Mouse (Mus musculus) neural tube, embryonic 14.5 days (tissue): Measurements from ENCODE around the gene Brox. TPM values are rescaled to one million over a fixed set of nuclear protein-coding genes. Genes with fewer than 3 reads are reported as not detected.
A peak's percentile ranks its signal among the peaks of the same experiment; 100 is the strongest.
"Not testable (repeated sequence)": the region's sequence is repeated elsewhere in the genome, so short reads cannot be mapped to it uniquely, and the experiment has no call there.

Experiments used
- ATAC-seq: fragments of 200-750 bp; cut with Nextera tagmentation; 2 replicates; pipeline ENCODE4 v1.8.0; 2017; ENCODE audit warnings: low read depth, mild to moderate bottlenecking, moderate TSS enrichment, moderate library complexity
- H3K27ac ChIP-seq: fragments of 300-500 bp; sonication (generic); 2 replicates; pipeline ENCODE4 v1.5.1; 2014; ENCODE audit warnings: low read depth, mild to moderate bottlenecking, control low read depth, low read length, moderate library complexity, mixed read lengths
- H3K27me3 ChIP-seq: fragments of 300-500 bp; sonication (generic); 2 replicates; pipeline ENCODE4 v1.6.1; 2014; ENCODE audit warnings: low read length; ENCODE audit not compliant: control insufficient read depth, insufficient read depth
- H3K36me3 ChIP-seq: fragments of 300-500 bp; sonication (generic); 2 replicates; pipeline ENCODE4 v1.6.1; 2014; ENCODE audit warnings: low read length, mixed read lengths; ENCODE audit not compliant: control insufficient read depth, insufficient read depth
- H3K4me1 ChIP-seq: fragments of 300-500 bp; sonication (generic); 2 replicates; pipeline ENCODE4 v1.6.1; 2014; ENCODE audit warnings: low read length; ENCODE audit not compliant: control insufficient read depth, insufficient read depth
- H3K4me2 ChIP-seq: fragments of 300-500 bp; sonication (generic); 2 replicates; pipeline ENCODE4 v1.6.1; 2014; ENCODE audit warnings: mild to moderate bottlenecking, low read depth, low read length, control low read depth
- H3K4me3 ChIP-seq: fragments of 300-500 bp; sonication (generic); 2 replicates; pipeline ENCODE4 v1.5.1; 2014; ENCODE audit warnings: low read depth, low read length, control low read depth, mixed read lengths
- H3K9ac ChIP-seq: fragments of 300-500 bp; sonication (generic); replicated peaks from 2 replicates; pipeline ENCODE4 v1.6.1; 2014; ENCODE audit warnings: low read depth, mild to moderate bottlenecking, control low read depth, low read length, mixed read lengths
- H3K9me3 ChIP-seq: fragments of 300-500 bp; sonication (generic); 2 replicates; pipeline ENCODE4 v1.6.1; 2016; ENCODE audit warnings: low read length; ENCODE audit not compliant: control insufficient read depth
- WGBS: fragments of 180-500 bp; shearing (Covaris S2); extraction: QIAGEN DNeasy Blood & Tissue Kit; methylation state at CpG from one replicate; pipeline ENCODE4 v1.1.7; 2014; 5-methylcytosine and 5-hydroxymethylcytosine counted together
- polyA plus RNA-seq: library from polyadenylated mRNA; unstranded; fragments of >200 nt; fragmentation: Nextera tagmentation; extraction: Ambion mirVana; gene quantifications from 2 replicates; pipeline ENCODE4 v1.2.1, GENCODE M21; 2014

The Brox gene
- polyA plus RNA-seq, 1 experiment from 2014 or later: 122 TPM

DNA sequence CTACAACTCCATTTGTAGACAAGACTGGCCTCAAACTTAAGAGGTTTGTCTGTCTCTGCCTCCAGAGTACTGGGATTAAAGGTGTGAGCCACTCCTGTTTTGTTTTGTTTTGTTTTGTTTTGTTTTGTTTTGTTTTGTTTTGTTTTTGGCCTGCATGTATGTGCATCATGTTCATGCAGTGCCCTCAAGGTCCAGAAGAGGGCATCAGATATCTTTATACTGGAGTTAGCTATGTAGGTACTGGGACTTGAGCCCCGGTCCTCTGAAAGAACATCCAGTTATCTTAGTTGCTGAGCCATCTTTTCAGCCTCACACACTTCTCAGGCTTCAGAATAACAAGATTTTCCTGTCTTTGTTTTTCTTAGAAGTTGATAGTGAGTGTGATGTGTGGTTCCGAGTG is 18.7 kb upstream of the Brox start:
- Histone ChIP-seq H3K9me3 (no peaks in the 10 kb centered on the region), H3K9ac (no peak overlapping the region), H3K4me2 (no peak overlapping the region), H3K4me3 (no peak overlapping the region), H3K27me3 (no peaks in the 10 kb centered on the region), H3K27ac (no peak overlapping the region), H3K4me1 (no peaks in the 10 kb centered on the region), H3K36me3 (peaks cover 26% of the 10 kb centered on the region)
- ATAC-seq: no peak
- 87% methylated on average over 2 of the region's 2 CpGs for WGBS

DNA sequence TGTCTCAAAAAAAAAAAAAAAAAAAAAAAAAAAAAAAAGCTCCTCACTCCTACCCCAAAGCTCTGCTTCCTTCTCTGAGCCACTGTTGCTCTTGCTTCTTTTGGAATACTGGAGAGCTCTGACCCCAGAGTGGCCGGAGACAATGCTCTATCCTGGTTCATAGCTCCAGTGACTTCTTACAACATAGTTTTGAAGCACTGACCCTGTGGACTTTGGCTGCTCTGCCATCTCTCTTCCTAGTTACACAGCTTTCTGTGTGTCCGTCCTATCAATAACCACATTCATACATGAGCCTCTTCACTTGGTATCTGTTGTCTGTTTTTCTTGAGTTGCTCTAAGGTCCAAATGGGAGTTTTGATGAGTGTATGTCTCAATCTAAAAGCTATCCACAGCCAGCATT is 15.0 kb upstream of the Brox start:
- H3K4me1 ChIP-seq: no peaks in the 10 kb centered on the region
- no peak overlapping the region for H3K9ac ChIP-seq
- 97% methylated on average over 2 of the region's 2 CpGs for WGBS
- no peak overlapping the region for H3K27ac ChIP-seq
- no peaks in the 10 kb centered on the region for H3K27me3 ChIP-seq
- no peak for ATAC-seq
- H3K9me3 ChIP-seq: no peaks in the 10 kb centered on the region
- no peak overlapping the region for H3K4me3 ChIP-seq
- peaks cover 12% of the 10 kb centered on the region for H3K36me3 ChIP-seq
- H3K4me2 ChIP-seq: no peak overlapping the region

GRCm38 (mm10) chr1:183309601-183310000 is 12.5 kb upstream of the Brox start:
- H3K9ac ChIP-seq, H3K4me3 ChIP-seq, H3K9me3 ChIP-seq, ATAC-seq, H3K36me3 ChIP-seq, H3K27me3 ChIP-seq, H3K4me2 ChIP-seq, H3K27ac ChIP-seq, H3K4me1 ChIP-seq: not testable (repeated sequence)
- 54% methylated on average over 2 of the region's 2 CpGs for WGBS

GRCm38 (mm10) chr1:183308476-183308875 is 11.4 kb upstream of the Brox start:
- H3K9ac ChIP-seq: no peak overlapping the region
- ATAC-seq: no peak
- WGBS: 81% methylated on average over 1 of the region's 1 CpGs
- H3K4me1 ChIP-seq: no peaks in the 10 kb centered on the region
- H3K36me3 ChIP-seq: no peaks in the 10 kb centered on the region
- no peaks in the 10 kb centered on the region for H3K27me3 ChIP-seq
- H3K4me2 ChIP-seq: no peak overlapping the region
- H3K4me3 ChIP-seq: no peak overlapping the region
- H3K27ac ChIP-seq: no peak overlapping the region
- no peaks in the 10 kb centered on the region for H3K9me3 ChIP-seq

- Histone ChIP-seq H3K36me3 (no peaks in the 10 kb centered on the region), H3K9me3 (no peaks in the 10 kb centered on the region), H3K4me1 (no peaks in the 10 kb centered on the region), H3K4me3 (no peak overlapping the region), H3K4me2 (no peak overlapping the region), H3K9ac (no peak overlapping the region), H3K27me3 (no peaks in the 10 kb centered on the region), H3K27ac (no peak overlapping the region)
- no peak for ATAC-seq
- WGBS: 88% methylated on average over 3 of the region's 3 CpGs
Observed at GRCm38 (mm10) chr1:183307555-183307954, 10.5 kb upstream of the Brox start.

GRCm38 (mm10) chr1:183299161-183299560 is 2.1 kb upstream of the Brox start:
- no peak overlapping the region for H3K9ac ChIP-seq
- H3K4me2 ChIP-seq: no peak overlapping the region
- ATAC-seq: no peak
- H3K4me3 ChIP-seq: no peak overlapping the region
- no peaks in the 10 kb centered on the region for H3K36me3 ChIP-seq
- H3K27ac ChIP-seq: no peak overlapping the region
- no peaks in the 10 kb centered on the region for H3K9me3 ChIP-seq
- H3K27me3 ChIP-seq: no peaks in the 10 kb centered on the region
- 85% methylated on average over 6 of the region's 6 CpGs for WGBS
- H3K4me1 ChIP-seq: no peaks in the 10 kb centered on the region

GRCm38 (mm10) chr1:183297886-183298489 is 919 bp upstream of the Brox start:
- Histone ChIP-seq H3K9ac (peak overlapping the region; percentile 21), H3K4me3 (peak overlapping the region; percentile 44), H3K4me2 (peak overlapping the region; percentile 51), H3K9me3 (no peaks in the 10 kb centered on the region), H3K36me3 (peaks cover 8% of the 10 kb centered on the region), H3K27ac (no peak overlapping the region; the same call in 1 of the 2 replicates), H3K4me1 (no peaks in the 10 kb centered on the region), H3K27me3 (no peaks in the 10 kb centered on the region)
- no peak for ATAC-seq
- WGBS: under 1% methylated on average over 20 of the region's 20 CpGs

DNA sequence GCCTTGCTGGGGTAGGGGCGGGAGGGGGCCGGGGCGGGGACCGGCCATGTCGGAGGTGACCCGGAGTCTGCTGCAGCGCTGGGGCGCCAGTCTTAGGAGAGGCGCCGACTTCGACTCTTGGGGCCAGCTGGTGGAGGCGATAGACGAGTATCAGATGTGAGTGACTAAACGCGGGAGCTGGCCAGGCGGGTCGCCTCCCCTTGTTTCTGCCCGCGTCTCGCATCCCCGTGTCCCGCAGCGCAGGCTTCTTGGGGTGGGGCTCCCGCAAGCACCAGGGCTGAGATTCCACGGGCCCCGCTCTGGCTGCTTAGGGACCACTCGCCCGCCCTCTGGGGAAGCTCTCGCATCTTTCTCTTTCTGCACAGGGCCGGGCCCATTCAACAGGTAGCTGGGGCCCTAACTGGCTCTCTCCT is 410 bp upstream of the Brox start:
- H3K27me3 ChIP-seq: no peaks in the 10 kb centered on the region
- H3K27ac ChIP-seq: no peak overlapping the region; the same call in 1 of the 2 replicates
- 2% methylated on average over 27 of the region's 30 CpGs for WGBS
- no peaks in the 10 kb centered on the region for H3K4me1 ChIP-seq
- ATAC-seq: peak; percentile 28; the same call in 1 of the 2 replicates
- peaks cover 9% of the 10 kb centered on the region for H3K36me3 ChIP-seq
- peak overlapping the region; percentile 44 for H3K4me3 ChIP-seq
- H3K9me3 ChIP-seq: no peaks in the 10 kb centered on the region
- peak overlapping the region; percentile 21 for H3K9ac ChIP-seq
- H3K4me2 ChIP-seq: peak overlapping the region; percentile 51

DNA sequence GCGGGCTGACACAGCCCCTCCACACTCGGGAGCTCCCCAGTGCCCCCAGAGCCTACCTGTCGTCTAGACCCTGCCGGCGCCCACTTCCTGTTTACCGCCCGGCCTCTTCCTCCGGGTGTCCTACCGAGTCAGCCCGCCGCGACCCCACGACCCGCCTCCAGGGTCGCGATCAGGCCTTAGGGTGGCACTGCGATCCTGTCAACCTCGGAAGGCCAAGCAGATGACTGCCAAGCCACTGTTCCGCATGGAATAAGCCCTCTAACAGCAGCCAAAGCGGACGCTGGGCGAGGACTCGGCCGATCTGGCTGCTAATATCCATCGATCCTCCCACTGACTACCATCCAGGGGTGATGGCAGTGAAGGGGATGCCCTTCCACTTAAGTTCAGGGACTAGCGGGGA is 604 bp downstream of the Brox start, which contains the start of gene Aida:
TSS of gene Aida (plus strand) at position 126 of the 400 bp plus-strand sequence.
- ATAC-seq: peak; percentile 29
- Histone ChIP-seq H3K9ac (peak within 1 kb of the TSS; percentile 43), H3K36me3 (peaks cover 17% of the 10 kb centered on the region), H3K4me2 (peak within 1 kb of the TSS; percentile 51), H3K4me1 (no peaks in the 10 kb centered on the region), H3K9me3 (no peaks in the 10 kb centered on the region), H3K27me3 (no peaks in the 10 kb centered on the region), H3K27ac (peak within 1 kb of the TSS; percentile 65), H3K4me3 (peak within 1 kb of the TSS; percentile 44)
- WGBS: under 1% methylated on average over 26 of the region's 26 CpGs
